Mouse (Mus musculus) lung, embryonic 14.5 days (tissue): ENCODE data around the gene Gm20388. TPM values are rescaled to one million over a fixed set of nuclear protein-coding genes. Genes with fewer than 3 reads are reported as not detected.

Experiments
- ATAC-seq: fragments of 200-750 bp; cut with Nextera tagmentation; 2 replicates; pipeline ENCODE4 v1.8.0; 2017; ENCODE audit warnings: mild to moderate bottlenecking, moderate TSS enrichment, moderate library complexity; ENCODE audit not compliant: insufficient read depth
- DNase-seq: peaks from one replicate; pipeline ENCODE4 v3.0.0-alpha.2; 2015
- H3K27ac ChIP-seq: fragments of 300-500 bp; sonication (generic); 2 replicates; pipeline ENCODE4 v1.5.1; 2014; ENCODE audit warnings: low read depth, mild to moderate bottlenecking, moderate library complexity
- H3K27me3 ChIP-seq: fragments of 300-500 bp; sonication (generic); 2 replicates; pipeline ENCODE4 v1.6.1; 2014; ENCODE audit warnings: low read length, control low read depth; ENCODE audit not compliant: insufficient read depth
- H3K36me3 ChIP-seq: fragments of 300-500 bp; sonication (generic); 2 replicates; pipeline ENCODE4 v1.6.1; 2014; ENCODE audit warnings: control low read depth; ENCODE audit not compliant: insufficient read depth
- H3K4me1 ChIP-seq: fragments of 300-500 bp; sonication (generic); 2 replicates; pipeline ENCODE4 v1.6.1; 2014; ENCODE audit warnings: antibody characterized with exemption, control low read depth; ENCODE audit not compliant: insufficient read depth
- H3K4me2 ChIP-seq: fragments of 300-500 bp; sonication (generic); 2 replicates; pipeline ENCODE4 v1.6.1; 2014; ENCODE audit warnings: mild to moderate bottlenecking
- H3K4me3 ChIP-seq: fragments of 300-500 bp; sonication (generic); 2 replicates; pipeline ENCODE4 v1.5.1; 2014; ENCODE audit warnings: low read depth, low read length
- H3K9ac ChIP-seq: fragments of 300-500 bp; sonication (generic); 2 replicates; pipeline ENCODE4 v1.6.1; 2014
- H3K9me3 ChIP-seq: fragments of 300-500 bp; sonication (generic); 2 replicates; pipeline ENCODE4 v1.6.1; 2016; ENCODE audit warnings: low read depth, low read length, control low read depth
- CTCF ChIP-seq: IDR thresholded peaks from 2 replicates; pipeline ENCODE4 v1.5.1; 2016; ENCODE audit warnings: antibody characterized with exemption, low read depth
- WGBS: fragments of 180-500 bp; shearing (Covaris S2); extraction: QIAGEN DNeasy Blood & Tissue Kit; methylation state at CpG from one replicate; pipeline ENCODE4 v1.1.7; 2014; 5-methylcytosine and 5-hydroxymethylcytosine counted together
- polyA plus RNA-seq: library from polyadenylated mRNA; unstranded; fragments of >200 nt; fragmentation: Nextera tagmentation; extraction: Ambion mirVana; gene quantifications from 2 replicates; pipeline ENCODE4 v1.2.1, GENCODE M21; 2014

The Gm20388 gene
- polyA plus RNA-seq, 1 experiment from 2014 or later = not detected

GRCm38 (mm10) chr8:121762999-121763699 lies 1852.5 kb downstream of the Gm20388 start:
- no peak for TF ChIP-seq CTCF
- 38% methylated on average over 7 of the region's 7 CpGs for WGBS
- no peak overlapping the region for H3K4me3 ChIP-seq
- no peak for DNase-seq
- H3K36me3 ChIP-seq = no peaks in the 10 kb centered on the region
- no peak overlapping the region for H3K27ac ChIP-seq
- H3K9ac ChIP-seq = no peak overlapping the region
- ATAC-seq = no peak
- no peak overlapping the region for H3K4me2 ChIP-seq
- H3K4me1 ChIP-seq = no peaks in the 10 kb centered on the region
- H3K27me3 ChIP-seq = no peaks in the 10 kb centered on the region
- H3K9me3 ChIP-seq = no peaks in the 10 kb centered on the region

DNA sequence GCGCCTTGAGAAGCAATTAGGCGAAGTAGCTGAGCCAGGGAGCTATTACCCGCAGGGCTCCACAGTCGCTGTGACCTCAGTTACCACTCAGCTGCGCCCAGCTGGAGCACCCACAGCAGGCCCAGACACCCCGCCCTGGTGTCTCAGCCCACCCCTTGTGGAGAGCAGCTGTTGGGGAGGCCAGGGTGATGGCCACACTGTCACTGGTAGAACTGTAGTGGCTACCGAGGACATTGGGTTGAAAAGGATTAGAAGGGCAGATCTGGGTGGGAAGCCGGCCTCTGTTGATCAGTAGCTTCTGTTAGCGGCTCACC lies 1853.0 kb downstream of the Gm20388 start:
- Histone ChIP-seq H3K4me3 (no peak overlapping the region), H3K9ac (no peak overlapping the region), H3K9me3 (no peaks in the 10 kb centered on the region), H3K27ac (no peak overlapping the region), H3K4me2 (no peak overlapping the region), H3K27me3 (no peaks in the 10 kb centered on the region), H3K4me1 (no peaks in the 10 kb centered on the region), H3K36me3 (no peaks in the 10 kb centered on the region)
- ATAC-seq = no peak
- DNase-seq = no peak
- 57% methylated on average over 9 of the region's 9 CpGs for WGBS
- no peak for TF ChIP-seq CTCF

GRCm38 (mm10) chr8:121765594-121766138 lies 1855.0 kb downstream of the Gm20388 start:
- DNase-seq = no peak
- no peaks in the 10 kb centered on the region for H3K9me3 ChIP-seq
- no peaks in the 10 kb centered on the region for H3K36me3 ChIP-seq
- no peaks in the 10 kb centered on the region for H3K4me1 ChIP-seq
- H3K27me3 ChIP-seq = no peaks in the 10 kb centered on the region
- ATAC-seq = no peak
- WGBS = 67% methylated on average over 7 of the region's 7 CpGs
- H3K4me2 ChIP-seq = no peak overlapping the region
- no peak for TF ChIP-seq CTCF
- no peak overlapping the region for H3K9ac ChIP-seq
- no peak overlapping the region for H3K27ac ChIP-seq
- no peak overlapping the region for H3K4me3 ChIP-seq

GRCm38 (mm10) chr8:121769095-121769494 lies 1858.5 kb downstream of the Gm20388 start:
- no peak for TF ChIP-seq CTCF
- Histone ChIP-seq H3K9me3 (no peaks in the 10 kb centered on the region), H3K4me2 (no peak overlapping the region), H3K4me1 (no peaks in the 10 kb centered on the region), H3K9ac (no peak overlapping the region), H3K27me3 (no peaks in the 10 kb centered on the region), H3K36me3 (no peaks in the 10 kb centered on the region), H3K27ac (no peak overlapping the region), H3K4me3 (no peak overlapping the region)
- peak; percentile 15 for DNase-seq
- WGBS = 22% methylated on average over 3 of the region's 3 CpGs
- no peak for ATAC-seq

DNA sequence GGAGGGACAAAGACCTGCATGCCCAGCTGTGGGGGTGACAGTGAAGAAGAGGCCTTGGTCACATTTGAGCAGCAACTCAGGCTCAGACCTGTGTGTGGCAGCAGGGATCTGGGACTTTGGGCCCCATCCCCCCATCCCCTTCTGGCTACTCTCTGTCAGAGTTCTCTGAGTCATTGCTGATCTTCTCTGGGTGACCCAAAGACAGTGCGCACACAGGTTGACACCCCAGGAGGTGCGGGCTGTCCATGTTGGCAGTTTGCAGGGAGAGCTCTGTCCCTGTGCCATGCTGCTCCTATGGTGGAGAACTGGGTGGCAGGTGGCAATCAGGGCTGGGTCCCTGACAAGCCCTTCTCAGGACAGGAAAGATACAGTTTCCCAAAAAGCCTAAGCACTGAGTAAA lies 1859.0 kb downstream of the Gm20388 start:
- Histone ChIP-seq H3K4me1 (no peaks in the 10 kb centered on the region), H3K27me3 (no peaks in the 10 kb centered on the region), H3K27ac (no peak overlapping the region), H3K4me3 (no peak overlapping the region), H3K9me3 (no peaks in the 10 kb centered on the region), H3K36me3 (no peaks in the 10 kb centered on the region), H3K4me2 (no peak overlapping the region), H3K9ac (no peak overlapping the region)
- DNase-seq (no peak), ATAC-seq (no peak)
- WGBS = 80% methylated on average over 2 of the region's 2 CpGs
- TF ChIP-seq CTCF = no peak

GRCm38 (mm10) chr8:121770845-121771752 lies 1860.5 kb downstream of the Gm20388 start:
- Histone ChIP-seq H3K9ac (no peak overlapping the region), H3K36me3 (no peaks in the 10 kb centered on the region), H3K9me3 (no peaks in the 10 kb centered on the region), H3K4me3 (no peak overlapping the region), H3K27ac (no peak overlapping the region), H3K4me1 (no peaks in the 10 kb centered on the region), H3K27me3 (no peaks in the 10 kb centered on the region), H3K4me2 (no peak overlapping the region)
- no peak for TF ChIP-seq CTCF
- ATAC-seq = no peak
- no peak for DNase-seq
- WGBS = 30% methylated on average over 19 of the region's 19 CpGs

DNA sequence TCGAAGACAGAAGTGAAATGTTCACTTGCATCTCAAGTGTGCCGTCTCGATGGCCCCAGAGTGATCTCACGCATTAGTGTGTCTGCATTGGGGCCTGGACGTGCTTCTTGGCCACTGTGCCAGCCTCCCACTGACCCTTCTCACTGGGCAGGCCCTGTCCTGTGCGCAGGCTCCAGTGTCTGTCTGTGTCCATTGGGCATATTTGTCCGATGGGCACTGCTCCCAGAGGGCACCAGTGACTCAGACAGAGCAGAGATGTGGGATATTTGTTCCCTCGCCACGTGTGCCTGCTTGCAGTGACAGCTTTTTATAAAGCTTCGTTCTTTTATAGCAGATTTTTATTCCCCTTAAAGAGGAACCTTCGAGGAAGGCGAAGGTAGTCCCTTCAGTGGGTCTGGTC lies 1863.2 kb downstream of the Gm20388 start:
- 85% methylated on average over 12 of the region's 12 CpGs for WGBS
- no peaks in the 10 kb centered on the region for H3K9me3 ChIP-seq
- H3K4me3 ChIP-seq = no peak overlapping the region
- H3K27me3 ChIP-seq = no peaks in the 10 kb centered on the region
- ATAC-seq (no peak), DNase-seq (no peak)
- no peak overlapping the region for H3K27ac ChIP-seq
- no peaks in the 10 kb centered on the region for H3K36me3 ChIP-seq
- no peak overlapping the region for H3K4me2 ChIP-seq
- H3K4me1 ChIP-seq = no peaks in the 10 kb centered on the region
- H3K9ac ChIP-seq = no peak overlapping the region
- TF ChIP-seq CTCF = no peak
